Mouse (Mus musculus) hindbrain, embryonic 14.5 days (tissue): Measurements from ENCODE around the gene Dhdh. TPM values are rescaled to one million over a fixed set of nuclear protein-coding genes. Genes with fewer than 3 reads are reported as not detected.
A peak's percentile ranks its signal among the peaks of the same experiment; 100 is the strongest.

Experiments used
- ATAC-seq: fragments of 200-750 bp; cut with Nextera tagmentation; 2 replicates; pipeline ENCODE4 v1.8.0; 2017; ENCODE audit warnings: moderate number of reproducible peaks, mild to moderate bottlenecking, moderate TSS enrichment, moderate library complexity; ENCODE audit not compliant: low FRiP score
- DNase-seq: peaks from one replicate; pipeline ENCODE4 v3.0.0-alpha.2; 2015; ENCODE audit warnings: low spot score
- H3K27ac ChIP-seq: fragments of 300-500 bp; sonication (generic); 2 replicates; pipeline ENCODE4 v1.5.1; 2014; ENCODE audit warnings: mild to moderate bottlenecking, moderate library complexity
- H3K27me3 ChIP-seq: fragments of 300-500 bp; sonication (generic); 2 replicates; pipeline ENCODE4 v1.6.1; 2014; ENCODE audit warnings: mild to moderate bottlenecking, low read length, mixed read lengths; ENCODE audit not compliant: control insufficient read depth, insufficient read depth
- H3K36me3 ChIP-seq: fragments of 300-500 bp; sonication (generic); replicated peaks from 2 replicates; pipeline ENCODE4 v1.6.1; 2014; ENCODE audit not compliant: control insufficient read depth, insufficient read depth
- H3K4me1 ChIP-seq: fragments of 300-500 bp; sonication (generic); replicated peaks from 2 replicates; pipeline ENCODE4 v1.6.1; 2014; ENCODE audit warnings: antibody characterized with exemption, low read length, mixed read lengths; ENCODE audit not compliant: control insufficient read depth, insufficient read depth
- H3K4me2 ChIP-seq: fragments of 300-500 bp; sonication (generic); replicated peaks from 2 replicates; pipeline ENCODE4 v1.6.1; 2014; ENCODE audit warnings: mild to moderate bottlenecking, moderate library complexity
- H3K4me3 ChIP-seq: fragments of 300-500 bp; sonication (generic); replicated peaks from 2 replicates; pipeline ENCODE4 v1.5.1; 2014; ENCODE audit warnings: mild to moderate bottlenecking, low read length
- H3K9ac ChIP-seq: fragments of 300-500 bp; sonication (generic); 2 replicates; pipeline ENCODE4 v1.6.1; 2014
- H3K9me3 ChIP-seq: fragments of 300-500 bp; sonication (generic); 2 replicates; pipeline ENCODE4 v1.6.1; 2016; ENCODE audit warnings: low read length; ENCODE audit not compliant: control insufficient read depth
- WGBS: fragments of 180-500 bp; shearing (Covaris S2); extraction: QIAGEN DNeasy Blood & Tissue Kit; methylation state at CpG from one replicate; pipeline ENCODE4 v1.1.7; 2014; 5-methylcytosine and 5-hydroxymethylcytosine counted together
- microRNA-seq: library from miRNA; unstranded; fragments of <30 nt; microRNA quantifications from one replicate; pipeline ENCODE4, GENCODE M21; 2016
- polyA plus RNA-seq: library from polyadenylated mRNA; unstranded; fragments of >200 nt; fragmentation: Nextera tagmentation; extraction: Ambion mirVana; gene quantifications from 2 replicates; pipeline ENCODE4 v1.2.1, GENCODE M21; 2014

Gene Dhdh
- polyA plus RNA-seq, 1 experiment from 2014 or later = 3.6 TPM

- H3K9ac ChIP-seq = peak within 1 kb of the TSS; percentile 78
- peak within 1 kb of the TSS; percentile 85 for H3K27ac ChIP-seq
- DNase-seq (peak; percentile 100), ATAC-seq (peak; percentile 97)
- H3K27me3 ChIP-seq = no peaks in the 10 kb centered on the region
- H3K9me3 ChIP-seq = no peaks in the 10 kb centered on the region
- H3K4me3 ChIP-seq = peak within 1 kb of the TSS; percentile 75
- H3K36me3 ChIP-seq = peaks cover 27% of the 10 kb centered on the region
- H3K4me1 ChIP-seq = peaks cover 33% of the 10 kb centered on the region
- H3K4me2 ChIP-seq = peak within 1 kb of the TSS; percentile 93
- under 1% methylated on average over 45 of the region's 45 CpGs for WGBS
Observed at GRCm38 (mm10) chr7:45434203-45435015, 54.2 kb downstream of the Dhdh start, which contains the start of gene Gys1. Gys1 (plus strand) TSS chr7:45434844.

DNA sequence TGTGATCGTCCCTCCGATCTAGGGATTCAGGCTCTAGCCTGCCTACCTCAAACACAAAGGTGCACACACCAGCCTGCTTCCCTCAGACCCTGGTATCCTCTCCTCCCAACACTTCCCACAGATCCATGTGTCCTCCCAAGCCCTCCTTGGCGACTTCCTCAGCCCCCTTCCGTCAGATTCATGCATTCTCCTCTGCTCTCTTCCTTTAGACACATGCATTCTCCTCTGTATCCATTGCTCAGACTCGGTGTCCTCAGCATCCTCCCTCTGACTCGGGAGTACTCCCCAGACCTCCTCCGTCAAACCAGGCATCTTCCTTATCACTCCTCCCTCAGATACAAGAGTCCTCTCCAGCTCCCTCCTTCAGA, 54.8 kb downstream of the Dhdh start:
- 1% methylated on average over 7 of the region's 7 CpGs for WGBS

GRCm38 (mm10) chr7:45426556-45426955, 62.0 kb downstream of the Dhdh start:
- Histone ChIP-seq H3K9me3 (no peaks in the 10 kb centered on the region), H3K4me1 (no peaks in the 10 kb centered on the region), H3K27ac (no peak overlapping the region), H3K4me2 (no peak overlapping the region), H3K4me3 (no peak overlapping the region), H3K9ac (no peak overlapping the region), H3K27me3 (0 out of 2 replicates have a peak, but pooled peaks cover 2% of the 10 kb centered on the region), H3K36me3 (peaks cover 97% of the 10 kb centered on the region)
- DNase-seq (no peak), ATAC-seq (no peak)
- WGBS = 94% methylated on average over 8 of the region's 8 CpGs

More for the DNA sequence above, 54.8 kb downstream of the Dhdh start:
- Histone ChIP-seq H3K27me3 (no peaks in the 10 kb centered on the region), H3K9me3 (no peaks in the 10 kb centered on the region), H3K36me3 (peaks cover 33% of the 10 kb centered on the region), H3K9ac (peak overlapping the region; percentile 77), H3K4me2 (peak overlapping the region; percentile 93), H3K4me3 (peak overlapping the region; percentile 75), H3K27ac (peak overlapping the region; percentile 85), H3K4me1 (peaks cover 33% of the 10 kb centered on the region)
- DNase-seq (no peak), ATAC-seq (no peak)

- Histone ChIP-seq H3K4me1 (no peaks in the 10 kb centered on the region), H3K4me2 (no peak overlapping the region), H3K27ac (no peak overlapping the region), H3K27me3 (peaks cover 55% of the 10 kb centered on the region), H3K4me3 (no peak overlapping the region), H3K9ac (no peak overlapping the region), H3K9me3 (no peaks in the 10 kb centered on the region), H3K36me3 (peaks cover 61% of the 10 kb centered on the region)
- DNase-seq (no peak), ATAC-seq (no peak)
- WGBS = 91% methylated on average over 14 of the region's 14 CpGs
Observed at GRCm38 (mm10) chr7:45421194-45421593, 67.4 kb downstream of the Dhdh start.

Small RNA genes lying within 50 kb of the gene (microRNA-seq; reads per million reads assigned to microRNA genes)
- not detected for gene Gm22133

Other genes starting within 250 kb of the Dhdh start
- gene Cd37, start 249.7 kb downstream of the Dhdh start, polyA plus RNA-seq = 0.94 and 1.2 TPM in 2 replicates
- 0.33 and 0.67 TPM in 2 replicates for gene Slc6a16, start 247.7 kb downstream of the Dhdh start, polyA plus RNA-seq
- not detected in 2 replicates for gene Slc6a21, start 211.3 kb downstream of the Dhdh start, polyA plus RNA-seq
- 7.8 and 9.3 TPM in 2 replicates for gene Trpm4, start 155.0 kb downstream of the Dhdh start, polyA plus RNA-seq
- 0.20 and 0.41 TPM in 2 replicates for gene Hrc, start 153.5 kb downstream of the Dhdh start, polyA plus RNA-seq
- gene Ppfia3, start 121.8 kb downstream of the Dhdh start, polyA plus RNA-seq = 29.8 and 32.3 TPM in 2 replicates
- gene Lin7b, start 118.2 kb downstream of the Dhdh start, polyA plus RNA-seq = 34.8 and 37.9 TPM in 2 replicates
- 61.4 and 72.3 TPM in 2 replicates for gene Snrnp70, start 93.1 kb downstream of the Dhdh start, polyA plus RNA-seq
- gene Kcna7, start 83.2 kb downstream of the Dhdh start, polyA plus RNA-seq = not detected in 2 replicates
- gene Ntf5, start 75.1 kb downstream of the Dhdh start, polyA plus RNA-seq = 0.13 TPM in 1 of 2 replicates, not detected in the other
- 1.2 and 2.0 TPM in 2 replicates for gene Lhb, start 68.0 kb downstream of the Dhdh start, polyA plus RNA-seq
- 17.8 and 21.6 TPM in 2 replicates for gene Gys1, start 54.0 kb downstream of the Dhdh start, polyA plus RNA-seq
- 83.9 and 93.5 TPM in 2 replicates for gene Ruvbl2, start 50.7 kb downstream of the Dhdh start, polyA plus RNA-seq
- gene Ftl1, start 28.9 kb downstream of the Dhdh start, polyA plus RNA-seq = 4,936 and 5,483 TPM in 2 replicates
- 182 and 190 TPM in 2 replicates for gene Bax, start 21.9 kb downstream of the Dhdh start, polyA plus RNA-seq
- gene Tulp2, start 6.9 kb downstream of the Dhdh start, polyA plus RNA-seq = 0.13 and 0.35 TPM in 2 replicates
- not detected in 2 replicates for gene Gm45808, start 2.0 kb downstream of the Dhdh start, polyA plus RNA-seq
- 121 and 122 TPM in 2 replicates for gene Nucb1, start 21.6 kb upstream of the Dhdh start, polyA plus RNA-seq
- gene Ppp1r15a, start 37.5 kb upstream of the Dhdh start, polyA plus RNA-seq = 12.9 and 13.0 TPM in 2 replicates
- 1.4 and 2.3 TPM in 2 replicates for gene Plekha4, start 37.5 kb upstream of the Dhdh start, polyA plus RNA-seq
- gene Hsd17b14, start 66.1 kb upstream of the Dhdh start, polyA plus RNA-seq = 0.25 TPM in 1 of 2 replicates, not detected in the other
- gene Bcat2, start 81.3 kb upstream of the Dhdh start, polyA plus RNA-seq = 17.4 and 19.0 TPM in 2 replicates
- gene Fgf21, start 126.7 kb upstream of the Dhdh start, polyA plus RNA-seq = not detected in 2 replicates
- gene Fut1, start 128.5 kb upstream of the Dhdh start, polyA plus RNA-seq = not detected in 2 replicates
- not detected in 2 replicates for gene Izumo1, start 133.0 kb upstream of the Dhdh start, polyA plus RNA-seq
- gene Rasip1, start 138.7 kb upstream of the Dhdh start, polyA plus RNA-seq = 17.2 and 18.3 TPM in 2 replicates
- gene Mamstr, start 151.2 kb upstream of the Dhdh start, polyA plus RNA-seq = 3.0 and 3.1 TPM in 2 replicates
- gene Fut2, start 177.6 kb upstream of the Dhdh start, polyA plus RNA-seq = 0.07 and 0.11 TPM in 2 replicates
- 1.0 and 1.3 TPM in 2 replicates for gene Ntn5, start 195.2 kb upstream of the Dhdh start, polyA plus RNA-seq
- 0.22 and 0.40 TPM in 2 replicates for gene Sec1, start 205.6 kb upstream of the Dhdh start, polyA plus RNA-seq
- 28.2 and 29.0 TPM in 2 replicates for gene Car11, start 211.0 kb upstream of the Dhdh start, polyA plus RNA-seq
- 3.5 and 3.9 TPM in 2 replicates for gene Dbp, start 216.3 kb upstream of the Dhdh start, polyA plus RNA-seq
- gene Rpl18, start 226.7 kb upstream of the Dhdh start, polyA plus RNA-seq = 578 and 674 TPM in 2 replicates
- gene Sphk2, start 229.2 kb upstream of the Dhdh start, polyA plus RNA-seq = 16.7 and 20.0 TPM in 2 replicates
- gene Fam83e, start 232.4 kb upstream of the Dhdh start, polyA plus RNA-seq = 0.17 TPM in 1 of 2 replicates, not detected in the other
- gene Spaca4, start 237.0 kb upstream of the Dhdh start, polyA plus RNA-seq = not detected in 2 replicates